Mouse (Mus musculus) heart, adult 2 months (tissue): ENCODE results near the gene Nfia.

ENCODE experiments used
- CTCF ChIP-seq: fragments of 200-600 bp; IDR thresholded peaks from 2 replicates; pipeline ENCODE4 v1.8.1; 2022; ENCODE audit warnings: antibody characterized with exemption, mild to moderate bottlenecking, moderate library complexity
- EP300 ChIP-seq: fragments of 200-500 bp; IDR thresholded peaks from 2 replicates; pipeline ENCODE4 v1.6.1; 2011; ENCODE audit warnings: low read depth, low read length, control low read depth; ENCODE audit not compliant: insufficient read depth
- POLR2A ChIP-seq: fragments of 200-500 bp; IDR thresholded peaks from 2 replicates; pipeline ENCODE4 v1.6.1; 2011; ENCODE audit warnings: mild to moderate bottlenecking, low read depth, low read length, control low read depth; ENCODE audit not compliant: insufficient read depth

DNA sequence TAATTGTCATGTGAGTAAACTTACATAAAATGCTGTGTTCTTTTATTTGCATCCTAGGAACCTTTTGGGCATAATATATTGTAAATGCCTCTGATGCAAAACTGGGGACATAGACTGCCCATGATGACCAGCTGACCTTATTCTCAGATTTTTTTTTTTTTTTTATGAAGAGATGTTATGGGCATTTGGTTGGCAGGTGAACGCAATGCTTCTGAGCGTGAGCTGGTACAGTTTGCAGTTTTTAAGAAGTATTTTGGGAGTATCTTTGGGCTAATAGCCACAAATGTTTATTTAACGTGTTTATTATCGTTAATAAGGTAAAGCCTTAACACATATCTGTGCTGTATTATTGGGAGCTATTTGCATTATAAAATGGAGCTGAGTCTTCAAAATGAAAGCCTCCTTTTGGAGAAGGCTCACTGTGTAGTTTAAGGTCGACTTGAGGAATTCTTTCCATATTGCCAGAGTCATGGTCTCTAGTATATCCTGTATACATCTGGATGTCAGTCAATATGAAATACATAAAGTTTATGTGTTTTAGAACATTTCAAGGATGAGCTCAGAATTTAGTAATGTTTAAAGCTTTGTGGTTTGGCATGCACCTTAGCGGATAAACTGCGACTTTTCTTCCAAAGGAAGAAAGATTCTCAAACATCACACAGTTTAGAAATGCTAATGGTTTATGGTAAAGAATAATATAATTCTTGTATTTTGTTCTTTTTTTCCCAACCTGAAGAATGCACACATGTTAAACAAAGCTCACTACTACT is 8.3 kb downstream of the Nfia start:
- TF ChIP-seq POLR2A (no peak), CTCF (no peak), EP300 (no peak)
